Mouse (Mus musculus): Measurements from ENCODE around the gene Cemip. TPM values are rescaled to one million over a fixed set of nuclear protein-coding genes. Genes with fewer than 3 reads are reported as not detected.

Gene Cemip
- total and polyA plus RNA-seq, 3 experiments = under 0.01 TPM; not detected in 2

GRCm38 (mm10) chr7:84051423-84051822 lies 34.9 kb downstream of the Cemip start:
- H3K9ac ChIP-seq (ENCODE audit: insufficient read depth, low read depth) = no peak overlapping the region
- H3K36me3 ChIP-seq (replicated peaks in 1 of 2; ENCODE audit: control insufficient read depth in 1 of 2, insufficient read depth in 1 of 2, low read length in 1 of 2) = no peaks in the 10 kb centered on the region
- no peak overlapping the region for H3K27ac ChIP-seq (ENCODE audit: insufficient read depth, low read depth)
- H3K4me2 ChIP-seq (ENCODE audit: insufficient read depth, low read depth, poor library complexity, severe bottlenecking) = no peak overlapping the region
- no peaks in the 10 kb centered on the region for H3K4me1 ChIP-seq (ENCODE audit: control insufficient read depth in 1 of 2, insufficient read depth in 2 of 2)
- dilution Hi-C loops (cut with MboI; ENCODE audit: extremely low pct_ligation_motif_present, extremely low pct_unique_long_range_greater_than_20kb, low sequenced_read_pairs) = no loop called here
- peaks cover 5% of the 10 kb centered on the region for H3K9me3 ChIP-seq (replicated peaks; ENCODE audit: low read length)
- TF ChIP-seq MEF2A (IDR thresholded peaks at IDR 0.05; ENCODE audit: borderline replicate concordance, low read depth, low read length) = no peak
- TF ChIP-seq MAFK (IDR thresholded peaks at IDR 0.05; ENCODE audit: insufficient replicate concordance, low read length) = no peak
- TF ChIP-seq ZKSCAN1 (IDR thresholded peaks at IDR 0.05; ENCODE audit: borderline replicate concordance, low read depth, low read length) = no peak
- no peak overlapping the region for H3K4me3 ChIP-seq (replicated peaks in 1 of 3; ENCODE audit: low read depth in 2 of 3, low read length in 2 of 3, poor library complexity in 1 of 3)
- no peak for DNase-seq (ENCODE audit: extremely low read depth)
- H3K27me3 ChIP-seq (replicated peaks) = peaks cover 33% of the 10 kb centered on the region
- in situ Hi-C loops (cut with MboI; ENCODE audit: low pct_ligation_motif_present, low pct_unique_long_range_greater_than_20kb, low sequenced_read_pairs) = no loop called here
- H3K79me2 ChIP-seq (replicated peaks; ENCODE audit: control insufficient read depth, extremely low read depth, insufficient read depth, poor library complexity, severe bottlenecking) = no peaks in the 10 kb centered on the region

- H3K27ac ChIP-seq (ENCODE audit: insufficient read depth, low read depth) = no peak overlapping the region
- no peaks in the 10 kb centered on the region for H3K36me3 ChIP-seq (replicated peaks in 1 of 2; ENCODE audit: control insufficient read depth in 1 of 2, insufficient read depth in 1 of 2, low read length in 1 of 2)
- no peaks in the 10 kb centered on the region for H3K79me2 ChIP-seq (replicated peaks; ENCODE audit: control insufficient read depth, extremely low read depth, insufficient read depth, poor library complexity, severe bottlenecking)
- TF ChIP-seq POLR2AphosphoS2 (IDR thresholded peaks at IDR 0.05; ENCODE audit: low read depth, low read length) = no peak
- no peak for TF ChIP-seq TCF12 (IDR thresholded peaks at IDR 0.05; ENCODE audit: low read depth, low read length)
- no peak for TF ChIP-seq ZKSCAN1 (IDR thresholded peaks at IDR 0.05; ENCODE audit: borderline replicate concordance, low read depth, low read length)
- TF ChIP-seq EP300 (IDR thresholded peaks at IDR 0.05; ENCODE audit: low read length) = no peak
- TF ChIP-seq GABPA (IDR thresholded peaks at IDR 0.05; ENCODE audit: insufficient replicate concordance, low read depth, low read length) = no peak
- TF ChIP-seq IRF4 (IDR thresholded peaks at IDR 0.05; ENCODE audit: low read depth, low read length) = no peak
- TF ChIP-seq JUND (conservative IDR thresholded peaks at IDR 0.05; ENCODE audit: low read depth, low read length) = no peak
- no peak for TF ChIP-seq RCOR1 (conservative IDR thresholded peaks at IDR 0.05; ENCODE audit: low read depth, low read length)
- TF ChIP-seq NELFE (IDR thresholded peaks at IDR 0.05; ENCODE audit: low read depth, low read length) = no peak
- TF ChIP-seq ZC3H11A (IDR thresholded peaks at IDR 0.05; ENCODE audit: low read depth, low read length) = no peak
- no peak for TF ChIP-seq KAT2A (IDR thresholded peaks at IDR 0.05; ENCODE audit: insufficient replicate concordance, low read length)
- TF ChIP-seq MAFK (IDR thresholded peaks at IDR 0.05; ENCODE audit: insufficient replicate concordance, low read length) = no peak
- TF ChIP-seq BHLHE40 (IDR thresholded peaks at IDR 0.05; ENCODE audit: low read depth, low read length) = no peak
- TF ChIP-seq MAX (IDR thresholded peaks at IDR 0.05; ENCODE audit: low read length) = no peak
- TF ChIP-seq ZNF384 (IDR thresholded peaks at IDR 0.05; ENCODE audit: low read depth, low read length) = no peak
- no peak for TF ChIP-seq POLR2A (IDR thresholded peaks at IDR 0.05; ENCODE audit: low read depth, low read length)
- TF ChIP-seq TBP (conservative IDR thresholded peaks at IDR 0.05; ENCODE audit: low read depth, low read length) = no peak
- no peak for TF ChIP-seq RAD21 (IDR thresholded peaks at IDR 0.05; ENCODE audit: low read depth, low read length)
- no peak for TF ChIP-seq ETS1 (conservative IDR thresholded peaks at IDR 0.05; ENCODE audit: low read depth, low read length)
- no peak overlapping the region for H3K9ac ChIP-seq (ENCODE audit: insufficient read depth, low read depth)
- DNase-seq (ENCODE audit: extremely low read depth) = no peak
- in situ Hi-C loops (cut with MboI; ENCODE audit: low pct_ligation_motif_present, low pct_unique_long_range_greater_than_20kb, low sequenced_read_pairs) (no loop called here), dilution Hi-C loops (cut with MboI; ENCODE audit: extremely low pct_ligation_motif_present, extremely low pct_unique_long_range_greater_than_20kb, low sequenced_read_pairs) (no loop called here)
- no peaks in the 10 kb centered on the region for H3K4me1 ChIP-seq (ENCODE audit: control insufficient read depth in 1 of 2, insufficient read depth in 2 of 2)
- H3K27me3 ChIP-seq (replicated peaks) = peaks cover 37% of the 10 kb centered on the region
- no peak overlapping the region for H3K4me3 ChIP-seq (replicated peaks in 1 of 3; ENCODE audit: low read depth in 2 of 3, low read length in 2 of 3, poor library complexity in 1 of 3)
- H3K9me3 ChIP-seq (replicated peaks; ENCODE audit: low read length) = peaks cover 5% of the 10 kb centered on the region
- no peak overlapping the region for H3K4me2 ChIP-seq (ENCODE audit: insufficient read depth, low read depth, poor library complexity, severe bottlenecking)
Measured at GRCm38 (mm10) chr7:84045546-84045945, 40.8 kb downstream of the Cemip start.

All from CH12.LX (cell line).